Mouse (Mus musculus): Measurements from ENCODE around the gene Umad1. TPM values are rescaled to one million over a fixed set of nuclear protein-coding genes. Genes with fewer than 3 reads are reported as not detected.
A peak's percentile ranks its signal among the peaks of the same experiment; 100 is the strongest.

Umad1 gene
- total and polyA plus RNA-seq, 3 experiments, result 6.1 to 18.1 (median 7.0) TPM

DNA sequence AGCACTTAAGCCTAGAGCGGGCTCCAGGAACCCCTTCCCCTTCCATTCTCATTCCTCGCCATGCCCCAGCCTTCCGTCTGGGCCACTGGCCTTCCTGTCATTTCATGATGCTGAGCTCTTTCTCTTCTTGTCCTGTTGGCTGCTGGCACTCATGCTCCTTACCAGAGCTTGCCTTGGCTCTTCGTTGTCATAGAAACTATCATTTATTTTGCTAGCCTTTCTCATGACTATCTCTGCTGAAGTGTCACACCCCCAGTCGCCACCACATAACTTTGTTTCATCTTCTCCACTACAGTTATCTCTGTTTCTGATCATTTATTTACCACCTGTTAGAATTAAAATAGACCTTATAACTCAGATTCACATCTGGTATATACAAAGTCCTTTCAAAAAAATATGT lies 117.3 kb downstream of the Umad1 start:
- no peaks in the 10 kb centered on the region; the same call in 1 of the 2 replicates for H3K4me1 ChIP-seq (ENCODE audit: insufficient read depth, low read depth, low read length)
- no peaks in the 10 kb centered on the region for H3K9me3 ChIP-seq (replicated peaks)
- TF ChIP-seq CTCF (IDR thresholded peaks at IDR 0.05; ENCODE audit: low read depth, low read length) (no peak), GATA1 (IDR thresholded peaks at IDR 0.05; ENCODE audit: borderline replicate concordance, low read length) (no peak), POLR2AphosphoS5 (IDR thresholded peaks at IDR 0.05; ENCODE audit: insufficient replicate concordance, low read depth, low read length) (no peak), GATA2 (IDR thresholded peaks at IDR 0.05; ENCODE audit: borderline replicate concordance, low read depth, low read length) (no peak)
- no peak for DNase-seq (ENCODE audit: low spot score)
- no peak for ATAC-seq (ENCODE audit: extremely low read depth, insufficient number of reproducible peaks, low FRiP score, poor library complexity, severe bottlenecking)
- H3K4me3 ChIP-seq (ENCODE audit: low read depth, low read length), result no peak overlapping the region
- no peaks in the 10 kb centered on the region for H3K27me3 ChIP-seq (ENCODE audit: insufficient read depth, low read length)
- H3K36me3 ChIP-seq (replicated peaks), result peaks cover 34% of the 10 kb centered on the region

- no peak for ATAC-seq (ENCODE audit: extremely low read depth, insufficient number of reproducible peaks, low FRiP score, poor library complexity, severe bottlenecking)
- Histone ChIP-seq H3K9me3 (replicated peaks) (no peaks in the 10 kb centered on the region), H3K4me1 (ENCODE audit: insufficient read depth, low read depth, low read length) (no peaks in the 10 kb centered on the region; the same call in 1 of the 2 replicates), H3K4me3 (ENCODE audit: low read depth, low read length) (no peak overlapping the region), H3K27me3 (ENCODE audit: insufficient read depth, low read length) (no peaks in the 10 kb centered on the region), H3K36me3 (replicated peaks) (peaks cover 34% of the 10 kb centered on the region)
- TF ChIP-seq TAL1 (conservative IDR thresholded peaks at IDR 0.05; ENCODE audit: low read depth, low read length) (no peak), GATA2 (IDR thresholded peaks at IDR 0.05; ENCODE audit: borderline replicate concordance, low read depth, low read length) (no peak), GATA1 (IDR thresholded peaks at IDR 0.05; ENCODE audit: borderline replicate concordance, low read length) (no peak), POLR2AphosphoS5 (IDR thresholded peaks at IDR 0.05; ENCODE audit: insufficient replicate concordance, low read depth, low read length) (no peak), CTCF (IDR thresholded peaks at IDR 0.05; ENCODE audit: low read depth, low read length) (no peak)
- no peak for DNase-seq (ENCODE audit: low spot score)
These were observed 118.6 kb downstream of the Umad1 start for GRCm38 (mm10) chr6:8377667-8378066.

- no peaks in the 10 kb centered on the region for H3K9me3 ChIP-seq (replicated peaks)
- no peak overlapping the region for H3K4me3 ChIP-seq (ENCODE audit: low read depth, low read length)
These were observed 130.2 kb downstream of the Umad1 start for GRCm38 (mm10) chr6:8389307-8389706.

DNA sequence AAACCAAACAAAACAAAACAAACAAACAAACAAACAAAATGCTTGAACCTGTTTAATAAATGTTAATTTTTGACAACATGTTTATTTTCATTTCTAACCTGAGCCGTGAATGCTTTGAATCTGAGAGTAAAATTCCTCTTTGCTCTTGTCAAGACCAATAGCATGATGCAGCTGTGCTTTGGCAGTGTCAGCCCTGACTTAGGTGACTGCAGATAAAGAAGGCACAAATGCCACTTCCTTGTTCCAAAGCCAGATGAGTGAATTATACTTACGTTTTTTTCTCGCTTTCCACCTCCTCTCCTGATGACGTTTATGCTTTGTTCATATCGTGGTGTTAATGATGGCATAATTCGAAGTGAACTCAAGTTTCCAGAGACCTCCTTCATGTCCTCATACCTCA lies 131.2 kb downstream of the Umad1 start:
- Histone ChIP-seq H3K4me3 (ENCODE audit: low read depth, low read length) (no peak overlapping the region), H3K4me1 (ENCODE audit: insufficient read depth, low read depth, low read length) (peaks cover 29% of the 10 kb centered on the region), H3K36me3 (replicated peaks) (peaks cover 2% of the 10 kb centered on the region), H3K27me3 (ENCODE audit: insufficient read depth, low read length) (no peaks in the 10 kb centered on the region), H3K9me3 (replicated peaks) (no peaks in the 10 kb centered on the region)
- DNase-seq (ENCODE audit: low spot score), result no peak
- ATAC-seq (ENCODE audit: extremely low read depth, insufficient number of reproducible peaks, low FRiP score, poor library complexity, severe bottlenecking), result no peak
- TF ChIP-seq GATA1 (IDR thresholded peaks at IDR 0.05; ENCODE audit: borderline replicate concordance, low read length) (no peak), POLR2AphosphoS5 (IDR thresholded peaks at IDR 0.05; ENCODE audit: insufficient replicate concordance, low read depth, low read length) (no peak), GATA2 (IDR thresholded peaks at IDR 0.05; ENCODE audit: borderline replicate concordance, low read depth, low read length) (no peak), CTCF (IDR thresholded peaks at IDR 0.05; ENCODE audit: low read depth, low read length) (no peak), TAL1 (conservative IDR thresholded peaks at IDR 0.05; ENCODE audit: low read depth, low read length) (no peak)

More at GRCm38 (mm10) chr6:8389307-8389706, 130.2 kb downstream of the Umad1 start:
- no peak for TF ChIP-seq GATA1 (IDR thresholded peaks at IDR 0.05; ENCODE audit: borderline replicate concordance, low read length)
- no peak for TF ChIP-seq CTCF (IDR thresholded peaks at IDR 0.05; ENCODE audit: low read depth, low read length)
- no peak for TF ChIP-seq TAL1 (conservative IDR thresholded peaks at IDR 0.05; ENCODE audit: low read depth, low read length)
- no peak for TF ChIP-seq POLR2AphosphoS5 (IDR thresholded peaks at IDR 0.05; ENCODE audit: insufficient replicate concordance, low read depth, low read length)
- TF ChIP-seq GATA2 (IDR thresholded peaks at IDR 0.05; ENCODE audit: borderline replicate concordance, low read depth, low read length), result no peak
- Histone ChIP-seq H3K27me3 (ENCODE audit: insufficient read depth, low read length) (no peaks in the 10 kb centered on the region), H3K4me1 (ENCODE audit: insufficient read depth, low read depth, low read length) (peaks cover 23% of the 10 kb centered on the region), H3K36me3 (replicated peaks) (peaks cover 2% of the 10 kb centered on the region)
- DNase-seq (ENCODE audit: low spot score), result no peak
- ATAC-seq (ENCODE audit: extremely low read depth, insufficient number of reproducible peaks, low FRiP score, poor library complexity, severe bottlenecking), result no peak

GRCm38 (mm10) chr6:8390935-8391334 lies 131.8 kb downstream of the Umad1 start:
- Histone ChIP-seq H3K4me3 (ENCODE audit: low read depth, low read length) (no peak overlapping the region), H3K27me3 (ENCODE audit: insufficient read depth, low read length) (no peaks in the 10 kb centered on the region), H3K36me3 (replicated peaks) (peaks cover 2% of the 10 kb centered on the region), H3K9me3 (replicated peaks) (no peaks in the 10 kb centered on the region), H3K4me1 (ENCODE audit: insufficient read depth, low read depth, low read length) (peaks cover 33% of the 10 kb centered on the region)
- DNase-seq (ENCODE audit: low spot score) (no peak), ATAC-seq (ENCODE audit: extremely low read depth, insufficient number of reproducible peaks, low FRiP score, poor library complexity, severe bottlenecking) (no peak)
- TF ChIP-seq GATA1 (IDR thresholded peaks at IDR 0.05; ENCODE audit: borderline replicate concordance, low read length), result no peak
- TF ChIP-seq TAL1 (conservative IDR thresholded peaks at IDR 0.05; ENCODE audit: low read depth, low read length), result no peak
- TF ChIP-seq POLR2AphosphoS5 (IDR thresholded peaks at IDR 0.05; ENCODE audit: insufficient replicate concordance, low read depth, low read length), result no peak

DNA sequence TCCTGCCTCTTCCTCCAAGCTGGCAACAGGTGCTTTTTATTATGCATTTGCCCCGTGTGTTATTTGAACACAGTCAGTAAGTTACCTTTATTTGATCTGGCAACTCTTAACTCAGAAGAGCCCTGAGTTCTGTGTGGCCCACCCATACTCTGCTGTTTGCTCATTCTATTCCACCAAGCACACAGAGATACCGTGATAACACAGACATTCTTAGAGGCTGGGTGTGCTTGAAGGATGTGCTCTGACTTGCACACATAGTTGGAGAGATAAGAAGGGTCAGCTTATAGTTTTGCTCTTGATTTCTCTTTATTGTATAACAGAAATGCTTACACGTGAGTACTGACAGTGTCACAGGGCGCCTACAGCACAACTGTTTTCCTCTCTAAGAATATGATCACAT lies 133.9 kb downstream of the Umad1 start:
- Histone ChIP-seq H3K4me1 (ENCODE audit: insufficient read depth, low read depth, low read length) (peaks cover 44% of the 10 kb centered on the region), H3K9me3 (replicated peaks) (no peaks in the 10 kb centered on the region), H3K36me3 (replicated peaks) (peaks cover 8% of the 10 kb centered on the region), H3K27me3 (ENCODE audit: insufficient read depth, low read length) (no peaks in the 10 kb centered on the region), H3K4me3 (ENCODE audit: low read depth, low read length) (no peak overlapping the region; the same call in 1 of the 2 replicates)
- DNase-seq (ENCODE audit: low spot score) (no peak), ATAC-seq (ENCODE audit: extremely low read depth, insufficient number of reproducible peaks, low FRiP score, poor library complexity, severe bottlenecking) (peak; percentile 63)
- TF ChIP-seq GATA1 (IDR thresholded peaks at IDR 0.05; ENCODE audit: borderline replicate concordance, low read length) (no peak), POLR2AphosphoS5 (IDR thresholded peaks at IDR 0.05; ENCODE audit: insufficient replicate concordance, low read depth, low read length) (no peak), GATA2 (IDR thresholded peaks at IDR 0.05; ENCODE audit: borderline replicate concordance, low read depth, low read length) (no peak), TAL1 (conservative IDR thresholded peaks at IDR 0.05; ENCODE audit: low read depth, low read length) (no peak), CTCF (IDR thresholded peaks at IDR 0.05; ENCODE audit: low read depth, low read length) (no peak)

All from G1E (cell line).